Mouse (Mus musculus) stomach, embryonic 16.5 days (tissue): ENCODE measurements around the gene Smyd5. TPM values are rescaled to one million over a fixed set of nuclear protein-coding genes. Genes with fewer than 3 reads are reported as not detected.

Experiments
- ATAC-seq: fragments of 200-750 bp; cut with Nextera tagmentation; 2 replicates; pipeline ENCODE4 v1.8.0; 2017; ENCODE audit warnings: moderate number of reproducible peaks, moderate TSS enrichment; ENCODE audit not compliant: insufficient read depth, low FRiP score
- H3K27ac ChIP-seq: fragments of 300-500 bp; sonication (generic); 2 replicates; pipeline ENCODE4 v1.5.1; 2014; ENCODE audit warnings: low read length
- H3K27me3 ChIP-seq: fragments of 300-500 bp; sonication (generic); 2 replicates; pipeline ENCODE4 v1.6.1; 2014; ENCODE audit warnings: low read length, control low read depth, mixed read lengths; ENCODE audit not compliant: control insufficient read depth, insufficient read depth
- H3K36me3 ChIP-seq: fragments of 300-500 bp; sonication (generic); 2 replicates; pipeline ENCODE4 v1.6.1; 2014; ENCODE audit warnings: low read length; ENCODE audit not compliant: control insufficient read depth, insufficient read depth
- H3K4me1 ChIP-seq: fragments of 300-500 bp; sonication (generic); 2 replicates; pipeline ENCODE4 v1.6.1; 2014; ENCODE audit warnings: low read length, control low read depth, mixed read lengths; ENCODE audit not compliant: control insufficient read depth, insufficient read depth
- H3K4me2 ChIP-seq: fragments of 300-500 bp; sonication (generic); 2 replicates; pipeline ENCODE4 v1.6.1; 2014; ENCODE audit warnings: low read depth, low read length, mixed read lengths
- H3K4me3 ChIP-seq: fragments of 300-500 bp; sonication (generic); replicated peaks from 2 replicates; pipeline ENCODE4 v1.5.1; 2014; ENCODE audit warnings: mild to moderate bottlenecking, low read length
- H3K9ac ChIP-seq: fragments of 300-500 bp; sonication (generic); 2 replicates; pipeline ENCODE4 v1.6.1; 2014; ENCODE audit warnings: low read length
- H3K9me3 ChIP-seq: fragments of 300-500 bp; sonication (generic); replicated peaks from 2 replicates; pipeline ENCODE4 v1.6.1; 2016; ENCODE audit warnings: low read length, control low read depth; ENCODE audit not compliant: control insufficient read depth
- WGBS: fragments of 180-500 bp; shearing (Covaris S2); extraction: QIAGEN DNeasy Blood & Tissue Kit; methylation state at CpG from one replicate; pipeline ENCODE4 v1.1.7; 2014; 5-methylcytosine and 5-hydroxymethylcytosine counted together
- polyA plus RNA-seq: library from polyadenylated mRNA; unstranded; fragments of >200 nt; fragmentation: Nextera tagmentation; extraction: Ambion mirVana; gene quantifications from 2 replicates; pipeline ENCODE4 v1.2.1, GENCODE M21; 2015

Smyd5 gene
- polyA plus RNA-seq, 1 experiment from 2014 or later, result 41.6 TPM

- WGBS, result under 1% methylated on average over 15 of the region's 15 CpGs
- peak overlapping the region; percentile 81 for H3K9ac ChIP-seq
- no peaks in the 10 kb centered on the region for H3K36me3 ChIP-seq
- H3K27ac ChIP-seq, result peak overlapping the region; percentile 95
- H3K9me3 ChIP-seq, result no peaks in the 10 kb centered on the region
- H3K4me2 ChIP-seq, result peak overlapping the region; percentile 89
- H3K4me1 ChIP-seq, result peaks cover 28% of the 10 kb centered on the region
- H3K4me3 ChIP-seq, result peak overlapping the region; percentile 66
- no peak for ATAC-seq
- H3K27me3 ChIP-seq, result no peaks in the 10 kb centered on the region
Measured at GRCm38 (mm10) chr6:85452411-85452665, 20.5 kb downstream of the Smyd5 start.

- Histone ChIP-seq H3K27ac (peak overlapping the region; percentile 95; the same call in 1 of the 2 replicates), H3K9ac (peak overlapping the region; percentile 81), H3K4me2 (peak overlapping the region; percentile 89), H3K27me3 (no peaks in the 10 kb centered on the region), H3K4me3 (peak overlapping the region; percentile 66), H3K4me1 (peaks cover 28% of the 10 kb centered on the region), H3K36me3 (peaks cover 3% of the 10 kb centered on the region; the same call in 1 of the 2 replicates), H3K9me3 (no peaks in the 10 kb centered on the region)
- 2% methylated on average over 7 of the region's 7 CpGs for WGBS
- no peak for ATAC-seq
Measured at GRCm38 (mm10) chr6:85452816-85453215, 21.0 kb downstream of the Smyd5 start.

- 83% methylated on average over 2 of the region's 2 CpGs for WGBS
Measured at GRCm38 (mm10) chr6:85459621-85460020, 27.8 kb downstream of the Smyd5 start.

DNA sequence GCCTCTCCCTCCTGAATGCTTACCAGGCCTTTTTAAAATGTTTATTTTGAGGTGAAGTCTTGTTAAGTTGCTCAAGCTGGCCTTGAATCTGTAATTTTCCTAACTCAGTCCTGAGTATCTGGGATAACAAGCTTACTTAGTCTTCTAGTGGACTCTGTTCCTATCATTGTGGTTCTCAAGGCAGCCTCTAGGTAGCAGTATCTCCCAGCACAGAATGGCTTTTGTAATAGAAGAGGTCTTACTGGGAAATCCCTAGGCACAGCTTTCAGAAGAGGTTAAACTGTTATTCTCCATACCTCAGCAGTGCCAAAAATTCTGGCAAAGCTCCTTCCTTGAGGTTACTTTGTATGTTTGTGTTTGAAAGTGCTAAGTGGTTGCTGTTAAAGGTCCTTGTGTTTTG lies 33.6 kb downstream of the Smyd5 start:
- peaks cover 38% of the 10 kb centered on the region for H3K36me3 ChIP-seq
- H3K9me3 ChIP-seq, result no peaks in the 10 kb centered on the region
- H3K4me1 ChIP-seq, result no peaks in the 10 kb centered on the region
- H3K4me3 ChIP-seq, result no peak overlapping the region
- no peak overlapping the region for H3K27ac ChIP-seq
- H3K9ac ChIP-seq, result no peak overlapping the region
- no peak for ATAC-seq
- H3K27me3 ChIP-seq, result no peaks in the 10 kb centered on the region
- no peak overlapping the region for H3K4me2 ChIP-seq

More at GRCm38 (mm10) chr6:85459621-85460020, 27.8 kb downstream of the Smyd5 start:
- H3K4me3 ChIP-seq, result no peak overlapping the region
- no peaks in the 10 kb centered on the region for H3K27me3 ChIP-seq
- H3K27ac ChIP-seq, result no peak overlapping the region
- no peaks in the 10 kb centered on the region for H3K9me3 ChIP-seq
- H3K4me1 ChIP-seq, result peaks cover 11% of the 10 kb centered on the region
- H3K4me2 ChIP-seq, result no peak overlapping the region
- no peak for ATAC-seq
- peaks cover 34% of the 10 kb centered on the region for H3K36me3 ChIP-seq
- no peak overlapping the region for H3K9ac ChIP-seq

DNA sequence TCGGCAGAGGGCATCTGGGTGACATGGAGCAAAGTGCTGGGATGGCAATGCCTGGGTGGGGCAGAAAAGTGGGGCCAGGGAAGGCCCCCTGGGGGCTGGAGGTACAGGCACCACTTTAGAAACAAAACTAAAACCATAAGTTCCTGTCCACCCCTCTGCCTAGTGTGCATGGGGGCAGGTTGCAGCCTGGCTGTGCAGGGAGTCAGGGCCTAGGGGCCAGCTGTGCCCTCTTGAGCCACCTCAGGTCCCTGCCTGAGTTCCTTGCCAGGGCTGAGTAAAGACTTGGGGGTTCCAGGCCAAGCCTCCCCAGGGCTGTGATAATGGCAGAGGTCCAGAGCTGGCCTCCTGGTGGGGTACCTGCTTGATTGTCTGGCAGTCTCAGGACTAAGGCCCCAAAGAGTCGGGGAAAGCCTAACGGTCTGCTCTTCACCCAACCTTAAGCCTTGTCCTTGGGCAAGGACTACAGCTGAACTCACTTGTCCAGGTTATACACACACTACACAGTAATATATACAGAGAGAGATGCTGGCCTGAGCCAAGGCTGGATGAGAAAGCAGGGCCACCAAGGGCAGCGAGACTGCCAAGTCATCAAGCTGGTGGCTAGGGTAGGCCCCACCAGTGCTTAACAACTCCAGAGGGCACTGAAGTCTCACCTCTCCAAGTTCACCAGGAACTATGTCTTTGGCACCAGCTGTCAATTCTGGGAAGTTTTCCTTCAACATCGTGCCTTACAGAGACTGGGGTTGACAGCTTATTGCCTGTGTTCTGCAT lies 38.1 kb downstream of the Smyd5 start:
- Histone ChIP-seq H3K9me3 (no peaks in the 10 kb centered on the region), H3K27me3 (no peaks in the 10 kb centered on the region), H3K9ac (no peak overlapping the region), H3K27ac (no peak overlapping the region), H3K4me3 (no peak overlapping the region), H3K36me3 (peaks cover 11% of the 10 kb centered on the region), H3K4me1 (no peaks in the 10 kb centered on the region), H3K4me2 (no peak overlapping the region)
- ATAC-seq, result no peak
- WGBS, result 69% methylated on average over 5 of the region's 5 CpGs

DNA sequence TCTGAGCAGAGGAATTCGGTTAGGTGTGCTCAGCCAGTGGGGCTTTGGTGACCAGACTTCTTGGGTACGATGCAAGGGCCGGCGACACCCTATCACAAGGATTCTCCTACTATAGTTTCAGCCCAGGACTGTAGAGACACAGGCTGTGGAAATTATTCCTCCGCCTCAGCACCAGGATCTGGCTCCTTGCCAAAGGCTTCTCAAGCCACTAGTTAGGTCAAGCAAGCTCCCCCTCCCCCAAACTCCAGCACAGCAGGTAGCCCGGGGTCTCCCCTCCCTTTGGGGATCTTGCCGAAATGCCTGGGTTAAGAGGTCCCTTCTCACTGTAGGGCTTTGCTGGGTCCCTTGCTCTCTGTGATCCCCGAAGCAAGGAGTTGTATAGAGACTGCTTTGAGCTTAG lies 40.2 kb downstream of the Smyd5 start:
- Histone ChIP-seq H3K4me3 (no peak overlapping the region), H3K27ac (no peak overlapping the region), H3K9ac (no peak overlapping the region), H3K9me3 (no peaks in the 10 kb centered on the region), H3K4me1 (no peaks in the 10 kb centered on the region), H3K27me3 (no peaks in the 10 kb centered on the region), H3K36me3 (0 out of 2 replicates have a peak, but pooled peaks cover 3% of the 10 kb centered on the region), H3K4me2 (no peak overlapping the region)
- ATAC-seq, result no peak
- 68% methylated on average over 8 of the region's 8 CpGs for WGBS

- no peaks in the 10 kb centered on the region for H3K9me3 ChIP-seq
- H3K27me3 ChIP-seq, result no peaks in the 10 kb centered on the region
- 60% methylated on average over 5 of the region's 5 CpGs for WGBS
- 0 out of 2 replicates have a peak, but pooled peaks cover 3% of the 10 kb centered on the region for H3K36me3 ChIP-seq
- H3K4me2 ChIP-seq, result no peak overlapping the region
- H3K4me3 ChIP-seq, result no peak overlapping the region
- no peaks in the 10 kb centered on the region for H3K4me1 ChIP-seq
- no peak for ATAC-seq
- no peak overlapping the region for H3K27ac ChIP-seq
- H3K9ac ChIP-seq, result no peak overlapping the region
Measured at GRCm38 (mm10) chr6:85472542-85472941, 40.8 kb downstream of the Smyd5 start.

GRCm38 (mm10) chr6:85475581-85475980 lies 43.8 kb downstream of the Smyd5 start:
- 76% methylated on average over 3 of the region's 3 CpGs for WGBS

DNA sequence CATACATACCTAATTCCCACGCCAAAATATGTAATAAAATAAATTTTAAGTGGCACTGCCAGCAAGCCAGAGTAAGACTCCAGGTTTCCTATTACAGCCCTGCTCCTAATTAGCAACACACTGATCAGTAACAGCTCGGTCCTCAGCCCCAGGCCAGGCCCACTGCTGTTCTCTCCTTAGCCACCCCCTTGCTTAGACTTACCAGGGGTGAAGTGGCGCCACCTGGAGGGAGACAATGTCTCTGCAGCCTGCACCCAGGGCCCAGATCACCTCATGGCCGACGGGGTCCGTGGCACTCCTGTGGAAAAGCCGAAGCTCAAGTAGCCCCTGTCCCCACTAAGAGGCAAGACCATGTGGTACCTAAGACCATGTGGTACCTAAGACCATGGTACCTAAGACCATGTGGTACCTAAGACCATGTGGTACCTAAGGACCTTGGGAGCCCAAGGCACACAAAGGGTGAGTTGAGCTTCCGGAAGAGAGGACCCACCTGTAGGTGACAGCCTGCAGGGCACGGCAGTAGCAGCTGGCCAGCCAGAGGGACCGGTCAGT lies 45.7 kb downstream of the Smyd5 start:
- no peak for ATAC-seq
- Histone ChIP-seq H3K4me2 (no peak overlapping the region), H3K27me3 (0 out of 2 replicates have a peak, but pooled peaks cover 4% of the 10 kb centered on the region), H3K4me1 (no peaks in the 10 kb centered on the region), H3K36me3 (no peaks in the 10 kb centered on the region), H3K9ac (no peak overlapping the region), H3K27ac (no peak overlapping the region), H3K9me3 (no peaks in the 10 kb centered on the region), H3K4me3 (no peak overlapping the region)
- 29% methylated on average over 10 of the region's 10 CpGs for WGBS

More at GRCm38 (mm10) chr6:85475581-85475980, 43.8 kb downstream of the Smyd5 start:
- Histone ChIP-seq H3K9me3 (no peaks in the 10 kb centered on the region), H3K27me3 (no peaks in the 10 kb centered on the region), H3K9ac (no peak overlapping the region), H3K36me3 (no peaks in the 10 kb centered on the region), H3K4me3 (no peak overlapping the region), H3K4me1 (no peaks in the 10 kb centered on the region), H3K27ac (no peak overlapping the region), H3K4me2 (no peak overlapping the region)
- no peak for ATAC-seq
